Mouse (Mus musculus) cerebellum, adult 9-10 months (tissue): ENCODE data around the gene Jade1.

Experiments
- DNase-seq: peaks from one replicate; pipeline ENCODE4 v3.0.0; 2022

Jade1 gene

DNA sequence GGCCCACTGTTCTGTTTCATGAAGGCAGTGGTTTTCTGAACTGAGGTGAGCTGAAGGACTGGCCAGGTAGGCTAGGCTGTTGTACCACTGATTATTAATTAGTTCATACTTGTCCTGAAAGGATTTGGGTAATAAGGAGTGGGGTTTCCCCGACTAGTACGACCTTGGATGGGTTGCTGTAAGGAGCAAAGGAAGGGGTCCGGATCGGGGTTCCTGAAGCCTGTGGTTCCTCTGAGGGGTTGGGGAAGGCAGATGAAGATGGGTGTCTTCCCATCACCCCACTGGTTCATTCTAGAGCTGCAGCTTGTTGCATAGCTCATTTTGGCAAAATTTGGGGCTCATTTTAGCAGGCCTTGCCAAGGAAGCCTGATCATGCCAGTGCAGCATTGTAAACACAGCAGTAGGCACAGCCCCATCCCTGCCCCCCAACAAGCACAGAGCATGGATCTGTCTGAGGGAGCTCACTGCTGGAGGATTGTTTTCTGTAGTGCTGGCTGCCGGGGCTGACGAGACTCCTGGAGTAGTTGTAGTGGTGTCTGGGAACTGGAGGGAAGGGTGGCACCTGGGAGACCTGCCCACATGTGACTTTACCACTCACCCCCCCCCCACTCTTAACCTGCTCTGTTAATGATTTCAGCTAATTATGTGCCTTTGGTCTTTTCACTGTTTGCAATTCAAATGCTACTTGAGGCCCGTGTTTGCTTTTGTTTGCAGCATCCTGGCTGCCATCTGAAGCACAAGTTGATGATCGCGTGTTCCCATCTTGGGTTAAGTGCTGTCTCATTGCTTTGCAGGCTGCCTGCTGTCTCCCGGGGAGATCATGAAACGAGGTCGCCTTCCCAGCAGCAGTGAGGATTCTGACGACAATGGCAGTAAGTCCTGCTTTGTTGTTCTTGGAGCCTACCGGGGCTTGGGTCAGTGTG lies 25.1 kb downstream of the Jade1 start:
- DNase-seq, result peak; percentile 39

DNA sequence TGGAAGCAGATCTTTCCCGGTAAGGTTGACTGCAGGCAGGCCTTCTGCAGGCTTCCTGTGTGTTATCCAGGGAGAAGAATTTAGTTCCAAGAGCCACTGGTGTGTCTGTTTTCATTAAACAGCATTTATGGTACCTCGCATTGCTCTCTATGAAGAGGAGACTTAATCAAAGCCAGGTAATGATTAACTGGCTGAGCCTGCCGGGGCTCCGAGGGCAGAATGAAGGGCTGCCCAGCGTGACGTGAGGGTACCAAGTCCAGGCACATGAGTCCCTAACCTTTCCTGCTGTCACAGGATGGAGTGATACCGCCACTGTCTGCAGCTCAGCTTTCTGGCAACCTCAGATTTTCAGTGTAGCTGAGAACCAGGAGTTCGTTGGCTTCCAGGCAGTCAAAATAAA lies 25.9 kb downstream of the Jade1 start:
- no peak for DNase-seq

DNA sequence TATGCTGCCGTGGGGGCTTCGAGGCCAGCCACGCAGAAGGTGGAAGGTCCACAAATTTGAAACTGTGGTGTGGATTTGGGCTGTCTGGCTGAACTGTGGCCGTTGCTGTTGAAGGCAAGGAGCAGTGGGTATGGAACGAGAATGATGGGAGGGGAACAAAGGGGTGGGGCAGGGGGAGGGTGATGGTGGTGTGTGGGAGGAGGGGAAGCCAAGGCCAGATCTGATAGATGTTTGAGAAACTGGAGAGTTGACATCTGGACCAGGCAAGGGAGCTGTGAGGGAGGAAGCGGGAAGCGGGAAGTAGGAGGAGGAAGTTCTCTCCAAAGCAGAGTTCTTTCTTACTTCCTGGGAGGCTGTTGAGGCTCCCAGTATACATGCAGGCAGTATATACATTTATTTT lies 26.7 kb downstream of the Jade1 start:
- DNase-seq, result no peak

GRCm38 (mm10) chr3:41583092-41583491 lies 27.6 kb downstream of the Jade1 start:
- DNase-seq, result no peak

GRCm38 (mm10) chr3:41583621-41584020 lies 28.1 kb downstream of the Jade1 start:
- DNase-seq, result peak; percentile 61

DNA sequence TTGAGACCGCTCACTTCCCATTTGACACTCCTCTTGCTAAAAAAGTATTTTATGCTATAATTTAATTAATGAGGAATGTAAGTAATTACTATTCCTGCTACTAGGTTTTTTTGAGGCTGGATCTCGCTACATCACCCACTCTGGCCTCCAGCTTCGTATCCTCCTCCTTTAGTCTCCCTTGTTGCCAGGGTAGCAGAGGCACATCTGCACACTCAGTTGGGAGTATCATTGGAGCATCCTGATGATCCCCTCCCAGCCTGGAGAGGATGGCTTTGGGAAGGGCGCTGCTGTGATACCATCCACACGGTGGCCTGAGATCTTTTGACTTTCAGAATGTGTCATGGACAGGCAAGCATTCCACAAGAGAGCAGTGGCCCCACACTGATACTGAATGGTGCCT lies 30.0 kb downstream of the Jade1 start:
- no peak for DNase-seq

DNA sequence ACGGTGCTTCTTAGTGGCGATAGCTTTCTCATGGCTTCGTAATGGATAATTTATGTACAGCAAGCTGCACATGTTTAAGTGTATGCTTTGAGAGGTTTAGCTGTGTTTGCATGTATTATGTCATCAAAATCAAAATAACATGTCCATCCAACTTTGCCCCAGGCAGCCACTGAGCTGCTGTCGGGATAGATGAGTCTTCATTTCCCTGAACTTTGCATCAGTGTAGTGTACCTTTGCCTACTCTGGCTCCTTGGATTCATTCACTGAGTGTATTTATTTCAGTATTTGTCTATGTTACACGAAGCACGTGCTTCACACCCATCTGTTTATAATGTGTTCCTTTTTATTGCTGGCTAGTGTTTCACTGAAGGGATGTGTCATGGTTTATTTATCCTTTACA lies 30.8 kb downstream of the Jade1 start:
- no peak for DNase-seq

DNA sequence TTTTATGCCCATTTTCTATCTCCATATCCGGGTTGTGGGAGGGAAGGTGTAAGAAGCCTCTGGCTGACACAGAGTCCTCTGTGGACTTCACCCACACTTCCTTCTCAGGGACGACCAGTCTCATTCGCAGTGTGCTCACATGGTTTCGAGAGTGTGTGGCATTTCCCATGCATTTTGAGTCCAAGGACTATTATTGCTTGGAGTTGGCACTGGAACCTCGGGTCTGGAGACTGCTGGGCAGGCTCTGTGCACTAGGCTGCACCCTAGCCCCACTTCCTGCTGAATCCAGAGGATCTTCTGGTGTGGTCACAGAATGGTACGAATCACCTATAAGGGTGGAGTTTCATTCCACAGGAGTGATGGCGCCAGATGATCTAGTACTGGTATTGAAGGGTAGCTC lies 31.4 kb downstream of the Jade1 start:
- DNase-seq, result no peak

DNA sequence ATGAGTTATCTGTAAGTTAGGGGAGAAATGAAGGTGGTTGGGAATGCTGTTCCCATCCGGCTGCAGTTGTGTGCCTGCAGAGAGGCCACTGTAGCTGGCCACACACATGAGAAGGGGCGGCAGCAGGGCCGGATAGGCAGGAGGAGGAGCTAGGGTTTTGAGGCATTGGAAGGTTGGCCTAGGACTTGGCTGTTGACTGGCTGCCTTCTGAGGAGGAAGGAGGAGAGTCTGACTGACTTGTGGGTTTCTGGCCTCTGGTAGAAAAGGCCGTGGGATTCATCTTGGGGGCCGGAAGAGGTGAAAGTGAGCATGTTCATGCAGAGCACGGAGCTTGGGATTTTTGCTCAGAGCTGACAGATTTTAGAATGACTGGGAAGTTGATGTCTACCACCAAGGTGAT lies 32.1 kb downstream of the Jade1 start:
- no peak for DNase-seq

- DNase-seq, result no peak
Measured at GRCm38 (mm10) chr3:41588495-41588894, 33.0 kb downstream of the Jade1 start.

GRCm38 (mm10) chr3:41589246-41589914 lies 33.8 kb downstream of the Jade1 start:
- DNase-seq, result no peak

GRCm38 (mm10) chr3:41589988-41590387 lies 34.5 kb downstream of the Jade1 start:
- no peak for DNase-seq

- no peak for DNase-seq
Measured at GRCm38 (mm10) chr3:41590695-41591559, 35.4 kb downstream of the Jade1 start.

GRCm38 (mm10) chr3:41591651-41592170 lies 36.2 kb downstream of the Jade1 start:
- no peak for DNase-seq

DNA sequence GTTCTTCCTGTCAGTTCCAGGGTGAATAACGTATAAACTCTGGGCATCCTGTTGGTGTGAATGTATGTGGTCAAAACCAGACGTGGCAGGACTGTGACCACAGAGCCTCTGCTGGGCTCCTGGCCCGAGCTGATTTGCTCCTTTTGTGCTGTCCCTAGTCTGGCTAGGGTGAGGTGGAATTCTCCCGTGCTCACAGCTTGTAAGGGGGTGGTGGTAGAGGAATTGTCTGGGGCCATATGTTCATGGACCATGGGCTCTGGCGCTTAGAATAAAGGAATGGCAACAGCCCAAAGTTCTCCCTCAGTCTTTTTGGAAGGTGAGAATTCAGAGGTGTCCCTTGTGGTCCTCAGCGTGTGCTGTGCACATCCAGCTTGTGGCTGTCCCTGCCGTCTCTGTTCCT lies 37.3 kb downstream of the Jade1 start:
- DNase-seq, result peak; percentile 54

- no peak for DNase-seq
Measured at GRCm38 (mm10) chr3:41594097-41594879, 38.8 kb downstream of the Jade1 start.

- no peak for DNase-seq
Measured at GRCm38 (mm10) chr3:41595010-41595409, 39.5 kb downstream of the Jade1 start.

GRCm38 (mm10) chr3:41597036-41597435 lies 41.5 kb downstream of the Jade1 start:
- no peak for DNase-seq

GRCm38 (mm10) chr3:41598412-41598811 lies 42.9 kb downstream of the Jade1 start:
- no peak for DNase-seq

DNA sequence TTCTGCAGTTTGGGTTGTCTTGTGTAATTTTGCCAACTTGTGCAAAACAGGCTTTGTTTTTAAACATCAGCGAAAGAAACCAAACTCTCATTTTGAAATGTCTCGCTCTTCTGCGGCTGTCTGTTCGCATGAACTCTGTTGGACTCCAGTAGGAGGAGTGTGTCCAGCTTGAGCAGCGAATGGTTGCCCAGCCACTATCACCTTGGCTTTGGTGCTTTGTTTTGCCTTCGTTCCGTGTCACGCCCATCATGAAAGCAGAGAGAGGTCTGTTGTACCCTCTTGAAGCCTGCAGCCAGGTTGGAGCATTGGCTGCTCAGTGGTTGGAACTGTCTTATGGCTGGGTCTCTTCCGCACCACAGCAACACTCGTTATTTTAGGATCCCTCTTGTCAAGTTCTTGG lies 43.7 kb downstream of the Jade1 start:
- DNase-seq, result no peak

GRCm38 (mm10) chr3:41599806-41600589 lies 44.5 kb downstream of the Jade1 start:
- DNase-seq, result peak; percentile 77
